Mouse (Mus musculus) embryonic fibroblast, embryonic 13.5 days (primary cell): ENCODE measurements at regions not wholly inside any gene's neighbourhood (a gene's known extent, or its start where the extent isn't known, plus 50 kb on each side); places are given as distances from the start of the nearest gene placed in this dataset.
"Not testable (repeated sequence)": the region's sequence is repeated elsewhere in the genome, so short reads cannot be mapped to it uniquely, and the experiment has no call there.

Source experiments
- CTCF ChIP-seq: IDR thresholded peaks from 2 replicates; pipeline ENCODE4 v1.5.1; 2011; ENCODE audit warnings: mild to moderate bottlenecking, control low read depth, low read length, moderate library complexity, borderline replicate concordance; ENCODE audit not compliant: insufficient read depth
- POLR2A ChIP-seq: IDR thresholded peaks from 2 replicates; pipeline ENCODE4 v1.6.1; 2011; ENCODE audit warnings: low read depth, mild to moderate bottlenecking, control low read depth, low read length, moderate library complexity

DNA sequence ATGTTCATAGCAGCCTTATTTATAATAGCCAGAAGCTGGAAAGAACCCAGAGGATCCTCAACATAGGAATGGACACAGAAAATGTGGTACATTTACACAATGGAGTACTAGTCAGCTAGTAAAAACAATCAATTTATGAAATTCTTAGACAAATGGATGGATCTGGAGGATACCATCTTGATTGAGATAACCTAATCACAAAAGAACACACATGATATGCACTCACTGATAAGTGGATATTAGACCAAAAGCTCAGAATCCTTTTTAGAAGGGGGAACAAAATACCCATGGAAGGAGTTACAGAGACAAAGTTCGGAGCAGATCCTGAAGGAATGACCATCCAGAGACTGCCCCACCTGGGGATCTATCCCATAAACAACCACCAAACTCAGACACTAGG, 60.9 kb upstream of the Prkar2b start:
- TF ChIP-seq POLR2A, CTCF: not testable (repeated sequence)
